Mouse (Mus musculus): ENCODE results near the gene Tarm1. TPM values are rescaled to one million over a fixed set of nuclear protein-coding genes. Genes with fewer than 3 reads are reported as not detected.

The Tarm1 gene
- polyA plus RNA-seq, 1 experiment from 2014 or later = 0.42 TPM

- H3K36me3 ChIP-seq (ENCODE audit: inconsistent target) = no peaks in the 10 kb centered on the region
- no peak overlapping the region for H3K4me3 ChIP-seq (ENCODE audit: inconsistent target)
- H3K79me2 ChIP-seq (ENCODE audit: inconsistent target) = no peaks in the 10 kb centered on the region
- 81% methylated on average over 12 of the region's 12 CpGs for WGBS (ENCODE audit: missing documents)
- H3K27ac ChIP-seq = no peak overlapping the region
These were observed 49.5 kb downstream of the Tarm1 start for GRCm38 (mm10) chr7:3452821-3453485.

- WGBS (ENCODE audit: missing documents) = 64% methylated on average over 5 of the region's 6 CpGs
- H3K27ac ChIP-seq = no peak overlapping the region
- no peaks in the 10 kb centered on the region for H3K36me3 ChIP-seq (ENCODE audit: inconsistent target)
- no peak overlapping the region for H3K4me3 ChIP-seq (ENCODE audit: inconsistent target)
- no peaks in the 10 kb centered on the region for H3K79me2 ChIP-seq (ENCODE audit: inconsistent target)
These were observed 51.3 kb downstream of the Tarm1 start for GRCm38 (mm10) chr7:3451161-3451560.

- WGBS (ENCODE audit: missing documents) = 79% methylated on average over 5 of the region's 5 CpGs
- Histone ChIP-seq H3K27ac (no peak overlapping the region), H3K36me3 (ENCODE audit: inconsistent target) (no peaks in the 10 kb centered on the region), H3K79me2 (ENCODE audit: inconsistent target) (no peaks in the 10 kb centered on the region), H3K4me3 (ENCODE audit: inconsistent target) (no peak overlapping the region)
These were observed 51.8 kb downstream of the Tarm1 start for GRCm38 (mm10) chr7:3450671-3451070.

GRCm38 (mm10) chr7:3448737-3449454 is 53.5 kb downstream of the Tarm1 start:
- Histone ChIP-seq H3K27ac (no peak overlapping the region), H3K4me3 (ENCODE audit: inconsistent target) (no peak overlapping the region), H3K79me2 (ENCODE audit: inconsistent target) (no peaks in the 10 kb centered on the region), H3K36me3 (ENCODE audit: inconsistent target) (no peaks in the 10 kb centered on the region)
- 27% methylated on average over 15 of the region's 15 CpGs for WGBS (ENCODE audit: missing documents)

GRCm38 (mm10) chr7:3447026-3447425 is 55.4 kb downstream of the Tarm1 start:
- Histone ChIP-seq H3K79me2 (ENCODE audit: inconsistent target) (no peaks in the 10 kb centered on the region), H3K27ac (no peak overlapping the region), H3K4me3 (ENCODE audit: inconsistent target) (no peak overlapping the region), H3K36me3 (ENCODE audit: inconsistent target) (no peaks in the 10 kb centered on the region)
- WGBS (ENCODE audit: missing documents) = 58% methylated on average over 4 of the region's 4 CpGs

GRCm38 (mm10) chr7:3446584-3446983 is 55.8 kb downstream of the Tarm1 start:
- Histone ChIP-seq H3K79me2 (ENCODE audit: inconsistent target) (no peaks in the 10 kb centered on the region), H3K36me3 (ENCODE audit: inconsistent target) (no peaks in the 10 kb centered on the region), H3K27ac (no peak overlapping the region), H3K4me3 (ENCODE audit: inconsistent target) (no peak overlapping the region)
- WGBS (ENCODE audit: missing documents) = 92% methylated on average over 3 of the region's 3 CpGs

GRCm38 (mm10) chr7:3444678-3445077 is 57.7 kb downstream of the Tarm1 start:
- Histone ChIP-seq H3K4me3 (ENCODE audit: inconsistent target) (no peak overlapping the region), H3K36me3 (ENCODE audit: inconsistent target) (no peaks in the 10 kb centered on the region)
- 61% methylated on average over 3 of the region's 3 CpGs for WGBS (ENCODE audit: missing documents)

GRCm38 (mm10) chr7:3442476-3443062 is 59.9 kb downstream of the Tarm1 start:
- WGBS (ENCODE audit: missing documents) = 4% methylated on average over 10 of the region's 10 CpGs
- peak overlapping the region; percentile 37 for H3K27ac ChIP-seq
- no peak overlapping the region for H3K4me3 ChIP-seq (ENCODE audit: inconsistent target)
- H3K79me2 ChIP-seq (ENCODE audit: inconsistent target) = no peaks in the 10 kb centered on the region
- no peaks in the 10 kb centered on the region for H3K36me3 ChIP-seq (ENCODE audit: inconsistent target)

More at GRCm38 (mm10) chr7:3444678-3445077, 57.7 kb downstream of the Tarm1 start:
- no peak overlapping the region for H3K27ac ChIP-seq
- H3K79me2 ChIP-seq (ENCODE audit: inconsistent target) = no peaks in the 10 kb centered on the region

GRCm38 (mm10) chr7:3440526-3440925 is 61.9 kb downstream of the Tarm1 start:
- Histone ChIP-seq H3K27ac (no peak overlapping the region), H3K4me3 (ENCODE audit: inconsistent target) (no peak overlapping the region), H3K79me2 (ENCODE audit: inconsistent target) (no peaks in the 10 kb centered on the region), H3K36me3 (ENCODE audit: inconsistent target) (no peaks in the 10 kb centered on the region)
- WGBS (ENCODE audit: missing documents) = 92% methylated on average over 8 of the region's 8 CpGs

GRCm38 (mm10) chr7:3439984-3440383 is 62.4 kb downstream of the Tarm1 start:
- 100% methylated on average over 3 of the region's 11 CpGs for WGBS (ENCODE audit: missing documents)
- Histone ChIP-seq H3K79me2 (ENCODE audit: inconsistent target) (no peaks in the 10 kb centered on the region), H3K4me3 (ENCODE audit: inconsistent target) (no peak overlapping the region), H3K27ac (no peak overlapping the region), H3K36me3 (ENCODE audit: inconsistent target) (no peaks in the 10 kb centered on the region)

GRCm38 (mm10) chr7:3437941-3438340 is 64.5 kb downstream of the Tarm1 start:
- 75% methylated on average over 5 of the region's 5 CpGs for WGBS (ENCODE audit: missing documents)

More at GRCm38 (mm10) chr7:3437941-3438340, 64.5 kb downstream of the Tarm1 start:
- H3K4me3 ChIP-seq (ENCODE audit: inconsistent target) = no peak overlapping the region
- H3K27ac ChIP-seq = no peak overlapping the region
- no peaks in the 10 kb centered on the region for H3K36me3 ChIP-seq (ENCODE audit: inconsistent target)
- H3K79me2 ChIP-seq (ENCODE audit: inconsistent target) = no peaks in the 10 kb centered on the region

Other genes with a start within 250 kb of the Tarm1 start
- gene Myadm, start 213.5 kb downstream of the Tarm1 start, polyA plus RNA-seq (2018) = 75.5 to 128 TPM (median 99.0 TPM) in 3 replicates
- 0.11 to 0.19 TPM in 2 of 3 replicates, not detected in the other for gene Prkcg, start 213.4 kb downstream of the Tarm1 start, polyA plus RNA-seq (2018)
- gene Cacng7, start 169.7 kb downstream of the Tarm1 start, polyA plus RNA-seq (2018) = not detected in 3 replicates
- gene Cacng8, start 111.9 kb downstream of the Tarm1 start, polyA plus RNA-seq (2018) = not detected in 3 replicates
- not detected in 3 replicates for gene Cacng6, start 78.4 kb downstream of the Tarm1 start, polyA plus RNA-seq (2018)
- gene Oscar, start 113.5 kb upstream of the Tarm1 start, polyA plus RNA-seq (2018) = not detected in 3 replicates
- gene Ndufa3, start 114.7 kb upstream of the Tarm1 start, polyA plus RNA-seq (2018) = 207 to 248 TPM (median 217 TPM) in 3 replicates
- 16.1 to 19.8 TPM (median 18.6 TPM) in 3 replicates for gene Tfpt, start 127.3 kb upstream of the Tarm1 start, polyA plus RNA-seq (2018)
- 35.3 to 71.0 TPM (median 40.2 TPM) in 3 replicates for gene Prpf31, start 127.4 kb upstream of the Tarm1 start, polyA plus RNA-seq (2018)
- gene Cnot3, start 142.6 kb upstream of the Tarm1 start, polyA plus RNA-seq (2018) = 28.4 to 47.4 TPM (median 36.0 TPM) in 3 replicates
- 13.7 to 21.9 TPM (median 15.4 TPM) in 3 replicates for gene Leng1, start 163.2 kb upstream of the Tarm1 start, polyA plus RNA-seq (2018)
- gene Tmc4, start 174.9 kb upstream of the Tarm1 start, polyA plus RNA-seq (2018) = 0.28 to 2.0 TPM (median 0.70 TPM) in 3 replicates
- 16.8 to 42.4 TPM (median 42.3 TPM) in 3 replicates for gene Tsen34, start 190.2 kb upstream of the Tarm1 start, polyA plus RNA-seq (2018)
- 31.1 to 42.2 TPM (median 40.9 TPM) in 3 replicates for gene Mboat7, start 190.9 kb upstream of the Tarm1 start, polyA plus RNA-seq (2018)
- gene Rps9, start 201.4 kb upstream of the Tarm1 start, polyA plus RNA-seq (2018) = 597 to 1,790 TPM (median 1,385 TPM) in 3 replicates
- gene Pirb, start 217.8 kb upstream of the Tarm1 start, polyA plus RNA-seq (2018) = 163 to 667 TPM (median 409 TPM) in 3 replicates

Data from macrophage (primary cell).